Mouse (Mus musculus): ENCODE data around the gene Olfr619.

Gene Olfr619

GRCm38 (mm10) chr7:103600275-103600674 lies at the start of gene Olfr619:
TSS of gene Olfr619 (plus strand) at chr7:103600575.
- no peak for DNase-seq (ENCODE audit: extremely low spot score)

GRCm38 (mm10) chr7:103555779-103556178 lies 44.6 kb upstream of the Olfr619 start, which contains the start of gene Olfr615:
TSS of gene Olfr615 (plus strand) at chr7:103556079.
- DNase-seq (ENCODE audit: extremely low spot score), result no peak

GRCm38 (mm10) chr7:103569043-103569442 lies 31.3 kb upstream of the Olfr619 start, which contains the start of gene Olfr616:
TSS of gene Olfr616 (minus strand) at chr7:103569143.
- DNase-seq (ENCODE audit: extremely low spot score), result no peak

- no peak for DNase-seq (ENCODE audit: extremely low spot score)
These were observed 27.6 kb upstream of the Olfr619 start, which contains the start of gene Olfr617 for GRCm38 (mm10) chr7:103572761-103573160. TSS of gene Olfr617 (plus strand) at chr7:103573061.

GRCm38 (mm10) chr7:103589803-103590202 lies 10.6 kb upstream of the Olfr619 start, which contains the start of gene Olfr618:
TSS of gene Olfr618 (plus strand) at chr7:103590103.
- no peak for DNase-seq (ENCODE audit: extremely low spot score)

GRCm38 (mm10) chr7:103607425-103607824 lies 7.0 kb downstream of the Olfr619 start:
- DNase-seq (ENCODE audit: extremely low spot score), result no peak

- DNase-seq (ENCODE audit: extremely low spot score), result no peak
These were observed 12.1 kb downstream of the Olfr619 start, which contains the start of gene Olfr620 for GRCm38 (mm10) chr7:103612434-103612833. TSS of gene Olfr620 (minus strand) at chr7:103612534.

- no peak for DNase-seq (ENCODE audit: extremely low spot score)
These were observed 36.4 kb downstream of the Olfr619 start for GRCm38 (mm10) chr7:103636795-103637194.

- no peak for DNase-seq (ENCODE audit: extremely low spot score)
These were observed 42.2 kb downstream of the Olfr619 start, which contains the start of gene Olfr622 for GRCm38 (mm10) chr7:103642602-103643001. TSS of gene Olfr622 (minus strand) at chr7:103642702.

- no peak for DNase-seq (ENCODE audit: extremely low spot score)
These were observed 43.7 kb downstream of the Olfr619 start for GRCm38 (mm10) chr7:103644070-103644469.
